Mouse (Mus musculus) E14TG2a.4 (cell line): Measurements from ENCODE around the gene Megf11.

Experiments used
- H3K27me3 ChIP-seq: 2 replicates; pipeline ENCODE4 v1.6.1; 2014; ENCODE audit warnings: low read length, control low read depth; ENCODE audit not compliant: insufficient read depth
- H3K36me3 ChIP-seq: 2 replicates; pipeline ENCODE4 v1.6.1; 2014; ENCODE audit warnings: low read length, control low read depth; ENCODE audit not compliant: insufficient read depth
- H3K4me1 ChIP-seq: replicated peaks from 2 replicates; pipeline ENCODE4 v1.6.1; 2014; ENCODE audit warnings: low read depth, low read length, control low read depth
- H3K4me3 ChIP-seq: replicated peaks from 2 replicates; pipeline ENCODE4 v1.5.1; 2014; ENCODE audit warnings: mild to moderate bottlenecking, low read length
- H3K9me3 ChIP-seq: 2 replicates; pipeline ENCODE4 v1.6.1; 2014; ENCODE audit warnings: low read length, control low read depth
- CTCF ChIP-seq: conservative IDR thresholded peaks from 2 replicates; pipeline ENCODE4 v1.5.1; 2014; ENCODE audit warnings: low read length
- NANOG ChIP-seq: IDR thresholded peaks from 2 replicates; pipeline ENCODE4 v1.6.1; 2014; ENCODE audit warnings: borderline replicate concordance, low read length, mixed read lengths
- POU5F1 ChIP-seq: IDR thresholded peaks from 2 replicates; pipeline ENCODE4 v1.6.1; 2014; ENCODE audit warnings: low read length, borderline replicate concordance

Gene Megf11

GRCm38 (mm10) chr9:64739001-64739400 lies 353.6 kb downstream of the Megf11 start:
- H3K27me3 ChIP-seq, result no peaks in the 10 kb centered on the region
- TF ChIP-seq CTCF, result no peak
- TF ChIP-seq NANOG, result no peak
- no peak for TF ChIP-seq POU5F1
- H3K9me3 ChIP-seq, result no peaks in the 10 kb centered on the region
- H3K4me1 ChIP-seq, result peaks cover 39% of the 10 kb centered on the region
- H3K36me3 ChIP-seq, result no peaks in the 10 kb centered on the region
- H3K4me3 ChIP-seq, result no peak overlapping the region

GRCm38 (mm10) chr9:64742453-64742852 lies 357.0 kb downstream of the Megf11 start:
- H3K4me3 ChIP-seq, result no peak overlapping the region
- H3K36me3 ChIP-seq, result no peaks in the 10 kb centered on the region
- TF ChIP-seq NANOG (no peak), POU5F1 (no peak), CTCF (no peak)
- peaks cover 27% of the 10 kb centered on the region for H3K4me1 ChIP-seq
- H3K9me3 ChIP-seq, result no peaks in the 10 kb centered on the region
- H3K27me3 ChIP-seq, result no peaks in the 10 kb centered on the region

- no peak overlapping the region for H3K4me3 ChIP-seq
- H3K4me1 ChIP-seq, result no peaks in the 10 kb centered on the region
- no peaks in the 10 kb centered on the region for H3K36me3 ChIP-seq
- H3K27me3 ChIP-seq, result no peaks in the 10 kb centered on the region
- TF ChIP-seq NANOG (no peak), POU5F1 (no peak), CTCF (no peak)
- H3K9me3 ChIP-seq, result no peaks in the 10 kb centered on the region
These were observed 362.3 kb downstream of the Megf11 start for GRCm38 (mm10) chr9:64747735-64748134.

GRCm38 (mm10) chr9:64749314-64749713 lies 363.9 kb downstream of the Megf11 start:
- H3K27me3 ChIP-seq, result no peaks in the 10 kb centered on the region
- no peaks in the 10 kb centered on the region for H3K9me3 ChIP-seq
- H3K4me1 ChIP-seq, result no peaks in the 10 kb centered on the region
- TF ChIP-seq NANOG, result no peak
- TF ChIP-seq CTCF, result no peak
- no peak for TF ChIP-seq POU5F1
- no peaks in the 10 kb centered on the region for H3K36me3 ChIP-seq
- H3K4me3 ChIP-seq, result no peak overlapping the region

DNA sequence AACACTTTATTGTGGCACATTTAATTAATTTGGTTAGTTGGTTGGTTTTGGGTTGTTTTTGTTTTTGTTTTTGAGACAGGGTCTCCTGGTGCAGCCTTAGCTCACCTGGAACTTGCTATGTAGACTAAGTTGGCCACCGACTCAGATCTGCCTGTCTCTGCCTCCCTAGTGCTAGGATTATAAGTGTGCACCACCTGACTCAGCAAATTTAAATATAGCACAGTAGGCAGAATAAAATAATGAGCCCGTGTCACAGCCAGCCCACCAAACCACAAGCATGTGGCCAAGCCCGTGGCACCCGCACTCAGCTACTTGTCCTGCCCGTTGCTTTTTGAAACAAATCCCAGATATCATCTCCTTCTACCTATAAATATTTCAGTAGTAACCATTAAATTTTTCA lies 367.1 kb downstream of the Megf11 start:
- Histone ChIP-seq H3K36me3 (no peaks in the 10 kb centered on the region), H3K9me3 (no peaks in the 10 kb centered on the region), H3K27me3 (no peaks in the 10 kb centered on the region), H3K4me3 (no peak overlapping the region), H3K4me1 (no peaks in the 10 kb centered on the region)
- TF ChIP-seq CTCF (no peak), POU5F1 (no peak), NANOG (no peak)

DNA sequence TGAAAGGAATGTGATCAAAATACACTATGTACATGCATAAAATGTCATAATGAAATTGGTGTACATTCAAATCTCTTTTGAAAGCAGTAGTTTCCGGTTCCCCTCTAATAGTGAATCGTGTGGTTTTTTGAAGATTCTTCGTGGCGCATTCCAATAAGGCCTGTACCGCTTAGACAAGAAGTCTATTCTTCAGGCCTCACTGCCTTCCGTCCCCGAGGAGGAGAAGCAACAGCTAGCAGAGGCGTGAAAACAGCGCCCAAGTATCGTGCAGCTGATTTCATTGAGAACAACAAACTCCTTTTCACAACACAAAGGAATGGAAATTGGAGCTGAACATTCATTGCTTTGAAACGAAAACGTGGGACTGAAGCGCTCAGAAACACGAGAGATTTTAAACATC lies 372.6 kb downstream of the Megf11 start:
- no peaks in the 10 kb centered on the region for H3K36me3 ChIP-seq
- H3K4me1 ChIP-seq, result no peaks in the 10 kb centered on the region
- TF ChIP-seq NANOG (no peak), POU5F1 (no peak), CTCF (no peak)
- no peaks in the 10 kb centered on the region for H3K27me3 ChIP-seq
- H3K4me3 ChIP-seq, result no peak overlapping the region
- H3K9me3 ChIP-seq, result no peaks in the 10 kb centered on the region
